Mouse (Mus musculus): Measurements from ENCODE around the gene Acot7. TPM values are rescaled to one million over a fixed set of nuclear protein-coding genes. Genes with fewer than 3 reads are reported as not detected.

Acot7 gene
- polyA plus RNA-seq, 1 experiment from 2014 or later, result 77.0 TPM

- H3K27me3 ChIP-seq, result peaks cover 7% of the 10 kb centered on the region; the same call in 1 of the 2 replicates
- no peak overlapping the region; the same call in 1 of the 2 replicates for H3K4me2 ChIP-seq (replicated peaks)
- peaks cover 77% of the 10 kb centered on the region for H3K4me1 ChIP-seq
- 39% methylated on average over 7 of the region's 7 CpGs for WGBS
- H3K9ac ChIP-seq, result no peak overlapping the region
- H3K27ac ChIP-seq (replicated peaks), result peak overlapping the region; percentile 92
- H3K9me3 ChIP-seq (replicated peaks), result no peaks in the 10 kb centered on the region
- H3K36me3 ChIP-seq, result no peaks in the 10 kb centered on the region
- ATAC-seq (ENCODE audit: insufficient number of reproducible peaks, low FRiP score, low TSS enrichment, low read depth), result peak; percentile 45
- H3K4me3 ChIP-seq (replicated peaks), result no peak overlapping the region
These were observed 94.1 kb downstream of the Acot7 start for GRCm38 (mm10) chr4:152272006-152272405.

GRCm38 (mm10) chr4:152272449-152273049 is 94.6 kb downstream of the Acot7 start:
- 16% methylated on average over 9 of the region's 9 CpGs for WGBS
- H3K27ac ChIP-seq (replicated peaks), result peak overlapping the region; percentile 92
- no peak overlapping the region for H3K4me3 ChIP-seq (replicated peaks)
- no peak overlapping the region for H3K9ac ChIP-seq
- peak; percentile 56 for ATAC-seq (ENCODE audit: insufficient number of reproducible peaks, low FRiP score, low TSS enrichment, low read depth)
- H3K27me3 ChIP-seq, result peaks cover 7% of the 10 kb centered on the region; the same call in 1 of the 2 replicates
- no peaks in the 10 kb centered on the region for H3K9me3 ChIP-seq (replicated peaks)
- H3K4me2 ChIP-seq (replicated peaks), result no peak overlapping the region; the same call in 1 of the 2 replicates
- peaks cover 74% of the 10 kb centered on the region for H3K4me1 ChIP-seq
- no peaks in the 10 kb centered on the region for H3K36me3 ChIP-seq

GRCm38 (mm10) chr4:152273191-152273590 is 95.3 kb downstream of the Acot7 start:
- H3K36me3 ChIP-seq, result no peaks in the 10 kb centered on the region
- peak overlapping the region; percentile 75; the same call in 1 of the 2 replicates for H3K4me3 ChIP-seq (replicated peaks)
- no peaks in the 10 kb centered on the region for H3K9me3 ChIP-seq (replicated peaks)
- 29% methylated on average over 3 of the region's 3 CpGs for WGBS
- H3K9ac ChIP-seq, result no peak overlapping the region
- ATAC-seq (ENCODE audit: insufficient number of reproducible peaks, low FRiP score, low TSS enrichment, low read depth), result no peak
- H3K4me1 ChIP-seq, result peaks cover 68% of the 10 kb centered on the region
- peak overlapping the region; percentile 87 for H3K4me2 ChIP-seq (replicated peaks)
- peak overlapping the region; percentile 92 for H3K27ac ChIP-seq (replicated peaks)
- peaks cover 7% of the 10 kb centered on the region; the same call in 1 of the 2 replicates for H3K27me3 ChIP-seq

- 3% methylated on average over 41 of the region's 48 CpGs for WGBS
- ATAC-seq (ENCODE audit: insufficient number of reproducible peaks, low FRiP score, low TSS enrichment, low read depth), result peak; percentile 83
- no peaks in the 10 kb centered on the region for H3K36me3 ChIP-seq
- H3K9me3 ChIP-seq (replicated peaks), result no peaks in the 10 kb centered on the region
- peaks cover 7% of the 10 kb centered on the region; the same call in 1 of the 2 replicates for H3K27me3 ChIP-seq
- peaks cover 65% of the 10 kb centered on the region for H3K4me1 ChIP-seq
- H3K9ac ChIP-seq, result peak within 1 kb of the TSS; percentile 70
- H3K4me2 ChIP-seq (replicated peaks), result peak within 1 kb of the TSS; percentile 87
- H3K4me3 ChIP-seq (replicated peaks), result peak within 1 kb of the TSS; percentile 75
- peak within 1 kb of the TSS; percentile 92 for H3K27ac ChIP-seq (replicated peaks)
These were observed 95.8 kb downstream of the Acot7 start, which contains the start of gene Gpr153 for GRCm38 (mm10) chr4:152273621-152274236. Gene Gpr153, plus strand, starts transcription at chr4:152274232.

- Histone ChIP-seq H3K4me1 (peaks cover 65% of the 10 kb centered on the region), H3K4me2 (replicated peaks) (peak overlapping the region; percentile 87), H3K9me3 (replicated peaks) (no peaks in the 10 kb centered on the region), H3K27me3 (peaks cover 9% of the 10 kb centered on the region), H3K9ac (peak overlapping the region; percentile 70), H3K27ac (replicated peaks) (peak overlapping the region; percentile 92), H3K4me3 (replicated peaks) (peak overlapping the region; percentile 75), H3K36me3 (no peaks in the 10 kb centered on the region)
- ATAC-seq (ENCODE audit: insufficient number of reproducible peaks, low FRiP score, low TSS enrichment, low read depth), result no peak
- WGBS, result 3% methylated on average over 20 of the region's 20 CpGs
These were observed 96.8 kb downstream of the Acot7 start for GRCm38 (mm10) chr4:152274681-152275131.

- H3K9me3 ChIP-seq (replicated peaks), result no peaks in the 10 kb centered on the region
These were observed 98.7 kb downstream of the Acot7 start for GRCm38 (mm10) chr4:152276389-152277347.

GRCm38 (mm10) chr4:152277916-152278315 is 100.0 kb downstream of the Acot7 start:
- H3K4me1 ChIP-seq, result peaks cover 40% of the 10 kb centered on the region
- no peak overlapping the region for H3K4me2 ChIP-seq (replicated peaks)
- ATAC-seq (ENCODE audit: insufficient number of reproducible peaks, low FRiP score, low TSS enrichment, low read depth), result no peak
- H3K27me3 ChIP-seq, result peaks cover 41% of the 10 kb centered on the region
- no peak overlapping the region for H3K9ac ChIP-seq
- H3K36me3 ChIP-seq, result peaks cover 8% of the 10 kb centered on the region; the same call in 1 of the 2 replicates
- H3K9me3 ChIP-seq (replicated peaks), result no peaks in the 10 kb centered on the region
- H3K4me3 ChIP-seq (replicated peaks), result no peak overlapping the region
- no peak overlapping the region for H3K27ac ChIP-seq (replicated peaks)
- 69% methylated on average over 2 of the region's 2 CpGs for WGBS

More at GRCm38 (mm10) chr4:152276389-152277347, 98.7 kb downstream of the Acot7 start:
- peaks cover 4% of the 10 kb centered on the region; the same call in 1 of the 2 replicates for H3K36me3 ChIP-seq
- H3K4me2 ChIP-seq (replicated peaks), result no peak overlapping the region
- H3K4me3 ChIP-seq (replicated peaks), result no peak overlapping the region
- H3K4me1 ChIP-seq, result peaks cover 48% of the 10 kb centered on the region
- H3K27ac ChIP-seq (replicated peaks), result no peak overlapping the region
- ATAC-seq (ENCODE audit: insufficient number of reproducible peaks, low FRiP score, low TSS enrichment, low read depth), result no peak
- no peak overlapping the region for H3K9ac ChIP-seq
- 51% methylated on average over 10 of the region's 10 CpGs for WGBS
- H3K27me3 ChIP-seq, result peaks cover 28% of the 10 kb centered on the region

GRCm38 (mm10) chr4:152278986-152279385 is 101.1 kb downstream of the Acot7 start:
- Histone ChIP-seq H3K36me3 (peaks cover 8% of the 10 kb centered on the region; the same call in 1 of the 2 replicates), H3K27me3 (peaks cover 51% of the 10 kb centered on the region), H3K9me3 (replicated peaks) (no peaks in the 10 kb centered on the region), H3K9ac (no peak overlapping the region), H3K27ac (replicated peaks) (no peak overlapping the region), H3K4me3 (replicated peaks) (no peak overlapping the region), H3K4me2 (replicated peaks) (no peak overlapping the region), H3K4me1 (peaks cover 38% of the 10 kb centered on the region)
- no peak for ATAC-seq (ENCODE audit: insufficient number of reproducible peaks, low FRiP score, low TSS enrichment, low read depth)
- WGBS, result 85% methylated on average over 23 of the region's 23 CpGs

GRCm38 (mm10) chr4:152281601-152282000 is 103.7 kb downstream of the Acot7 start:
- Histone ChIP-seq H3K36me3 (peaks cover 8% of the 10 kb centered on the region; the same call in 1 of the 2 replicates), H3K27me3 (peaks cover 69% of the 10 kb centered on the region), H3K4me3 (replicated peaks) (no peak overlapping the region), H3K9me3 (replicated peaks) (no peaks in the 10 kb centered on the region), H3K9ac (no peak overlapping the region), H3K27ac (replicated peaks) (no peak overlapping the region), H3K4me2 (replicated peaks) (no peak overlapping the region), H3K4me1 (peaks cover 24% of the 10 kb centered on the region)
- 46% methylated on average over 15 of the region's 15 CpGs for WGBS
- no peak for ATAC-seq (ENCODE audit: insufficient number of reproducible peaks, low FRiP score, low TSS enrichment, low read depth)

- H3K36me3 ChIP-seq, result peaks cover 8% of the 10 kb centered on the region; the same call in 1 of the 2 replicates
- H3K9ac ChIP-seq, result no peak overlapping the region
- H3K4me2 ChIP-seq (replicated peaks), result peak overlapping the region; percentile 62
- 0 out of 2 replicates have a peak, but pooled peaks have one; percentile 1 for ATAC-seq (ENCODE audit: insufficient number of reproducible peaks, low FRiP score, low TSS enrichment, low read depth)
- H3K27ac ChIP-seq (replicated peaks), result no peak overlapping the region
- H3K27me3 ChIP-seq, result peaks cover 80% of the 10 kb centered on the region
- H3K9me3 ChIP-seq (replicated peaks), result no peaks in the 10 kb centered on the region
- peak overlapping the region; percentile 36 for H3K4me3 ChIP-seq (replicated peaks)
- 17% methylated on average over 31 of the region's 34 CpGs for WGBS
- H3K4me1 ChIP-seq, result peaks cover 24% of the 10 kb centered on the region
These were observed 104.8 kb downstream of the Acot7 start for GRCm38 (mm10) chr4:152282721-152283120.
